Mouse (Mus musculus) embryo, embryonic 11.5 days (tissue): ENCODE measurements around the gene Ptpn22.
A peak's percentile ranks its signal among the peaks of the same experiment; 100 is the strongest.

Experiments
- DNase-seq: peaks from one replicate; pipeline ENCODE4 v3.0.0-alpha.2; 2012; ENCODE audit warnings: low read depth, low spot score

The Ptpn22 gene

GRCm38 (mm10) chr3:103857977-103858563 is 1.5 kb upstream of the Ptpn22 start:
- DNase-seq, result no peak

DNA sequence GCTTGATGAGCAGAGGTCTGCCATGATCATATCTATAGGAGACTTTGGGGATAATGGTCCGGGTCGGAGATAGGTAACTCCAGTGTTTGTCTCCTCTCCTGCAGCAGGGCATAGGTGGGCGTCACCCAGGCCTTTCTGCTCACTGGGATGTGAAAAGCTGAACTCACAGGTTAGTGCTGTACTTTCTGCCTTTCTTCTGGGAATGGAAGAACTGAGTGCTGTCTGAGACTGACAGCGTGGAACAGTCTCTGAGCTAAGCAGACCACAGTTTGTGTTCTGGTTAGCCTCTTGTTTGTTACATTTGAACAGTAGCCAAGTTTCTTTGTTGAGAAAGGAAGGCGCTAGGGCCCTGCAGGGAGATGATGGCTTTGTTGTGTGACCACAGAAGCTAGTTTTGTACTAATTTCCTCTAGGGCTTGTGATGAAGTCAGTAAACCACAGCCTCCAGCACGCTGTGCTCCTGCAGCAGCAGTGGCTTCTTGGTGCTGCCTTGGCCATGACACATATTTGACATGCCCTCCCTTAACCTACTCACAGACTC is 326 bp downstream of the Ptpn22 start:
- DNase-seq, result no peak

DNA sequence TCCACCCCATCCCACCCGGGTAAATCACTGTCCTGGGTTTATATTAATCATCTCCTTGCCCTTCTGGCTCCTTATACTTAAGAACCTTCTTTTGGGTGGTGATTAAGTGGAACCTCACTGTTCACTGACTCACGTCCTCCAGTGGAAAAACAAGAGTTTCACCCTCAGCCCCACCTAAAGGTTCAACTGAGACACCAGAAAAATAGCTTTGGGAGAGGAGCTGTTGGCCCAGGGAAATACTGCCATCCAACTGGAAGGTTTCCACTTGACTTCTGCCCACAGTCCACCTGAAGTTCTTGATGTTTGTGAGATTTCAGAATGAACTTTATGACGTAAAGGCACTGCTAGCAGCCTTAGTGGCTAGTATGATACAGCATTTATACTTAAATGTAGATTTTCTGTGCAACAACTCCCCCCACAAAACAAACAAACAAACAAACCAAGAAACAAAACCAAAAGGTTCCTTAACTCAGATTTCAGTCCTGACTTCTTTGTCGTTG is 3.2 kb downstream of the Ptpn22 start:
- DNase-seq, result no peak

DNA sequence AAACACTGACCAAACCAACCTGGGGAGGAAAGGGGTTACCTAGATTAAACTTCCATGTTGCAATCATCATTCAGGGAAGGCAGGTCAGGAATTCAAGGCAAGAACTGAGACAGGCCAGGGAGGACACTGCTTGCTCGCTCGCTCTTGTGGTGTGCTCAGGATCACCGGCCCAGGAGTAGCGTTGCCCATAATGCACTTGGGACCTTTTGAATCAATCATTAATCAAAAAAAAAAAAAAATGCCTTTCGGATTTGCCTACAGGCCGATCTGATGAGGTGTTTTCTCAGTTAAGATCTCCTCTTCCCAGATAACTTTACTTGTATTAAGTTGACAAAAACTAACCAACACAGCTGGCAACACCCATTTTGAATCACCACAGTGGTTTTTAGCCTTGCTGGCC is 4.6 kb downstream of the Ptpn22 start:
- DNase-seq, result no peak

DNA sequence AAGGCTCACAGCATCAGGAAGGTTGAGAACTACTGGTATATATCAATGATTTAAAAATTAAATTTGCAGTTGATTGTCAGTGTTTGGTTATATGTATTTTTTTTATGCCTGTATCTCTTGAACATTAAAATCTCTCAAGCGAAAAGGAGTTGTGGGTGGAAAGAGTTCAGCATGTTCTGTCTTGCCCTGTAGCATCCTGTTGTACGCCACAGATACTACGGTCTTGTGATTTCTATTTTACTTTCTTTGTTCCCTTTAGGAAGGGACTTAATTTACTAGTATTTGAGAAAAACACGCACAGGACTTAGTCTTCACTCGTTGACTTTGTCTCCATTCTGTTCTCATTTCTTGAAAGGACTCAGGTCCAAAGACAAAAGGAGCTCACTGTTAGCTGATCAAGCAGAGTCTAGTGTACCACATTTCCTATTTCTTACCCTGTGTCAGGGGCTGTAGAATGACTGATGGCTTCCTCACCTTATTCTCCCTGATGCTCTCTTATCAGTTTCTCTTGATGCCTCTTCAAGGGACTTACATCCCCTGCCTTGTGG is 7.9 kb downstream of the Ptpn22 start:
- no peak for DNase-seq

GRCm38 (mm10) chr3:103868008-103868407 is 8.4 kb downstream of the Ptpn22 start:
- DNase-seq, result no peak

DNA sequence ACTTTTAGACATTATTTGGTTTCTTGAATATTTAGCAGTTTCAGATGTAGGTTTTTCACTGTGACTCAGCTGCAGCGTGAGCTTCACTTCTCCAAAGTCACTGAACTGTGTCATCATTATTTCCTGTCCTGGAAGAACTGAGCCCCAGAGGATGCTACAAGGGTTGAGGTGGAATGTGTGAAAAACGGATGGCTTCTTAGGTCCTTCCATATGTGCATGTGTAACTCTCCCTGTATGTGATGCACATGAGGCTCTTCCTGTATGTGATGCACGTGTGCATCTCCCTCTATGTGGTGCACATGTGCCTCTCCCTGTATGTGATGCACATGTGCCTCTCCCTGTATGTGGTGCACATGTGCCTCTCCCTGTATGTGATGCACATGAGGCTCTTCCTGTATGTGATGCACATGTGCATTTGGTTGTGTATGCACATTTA is 13.1 kb downstream of the Ptpn22 start:
- DNase-seq, result no peak

- DNase-seq, result no peak
Observed at GRCm38 (mm10) chr3:103874329-103874728, 14.7 kb downstream of the Ptpn22 start.

GRCm38 (mm10) chr3:103885946-103886345 is 26.4 kb downstream of the Ptpn22 start:
- no peak for DNase-seq

DNA sequence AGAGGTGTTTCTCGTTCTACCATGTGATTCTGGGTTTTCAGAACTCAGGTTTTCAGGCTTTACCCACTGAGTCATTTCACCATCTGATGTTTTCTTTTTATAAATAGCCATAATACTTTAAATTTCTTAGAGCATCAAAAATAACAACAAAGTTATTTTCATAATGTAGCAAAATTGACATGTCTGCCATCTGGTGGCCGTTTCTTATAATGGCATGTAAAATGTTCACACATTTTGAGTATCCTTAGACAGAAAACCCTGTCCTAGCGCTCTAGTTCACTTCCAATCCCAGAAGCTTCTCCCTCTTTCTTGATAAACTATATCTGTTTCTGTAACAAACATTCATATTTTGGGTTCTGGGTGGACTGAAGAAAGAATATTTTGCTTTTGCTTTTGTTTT is 28.0 kb downstream of the Ptpn22 start:
- DNase-seq, result peak; percentile 35

DNA sequence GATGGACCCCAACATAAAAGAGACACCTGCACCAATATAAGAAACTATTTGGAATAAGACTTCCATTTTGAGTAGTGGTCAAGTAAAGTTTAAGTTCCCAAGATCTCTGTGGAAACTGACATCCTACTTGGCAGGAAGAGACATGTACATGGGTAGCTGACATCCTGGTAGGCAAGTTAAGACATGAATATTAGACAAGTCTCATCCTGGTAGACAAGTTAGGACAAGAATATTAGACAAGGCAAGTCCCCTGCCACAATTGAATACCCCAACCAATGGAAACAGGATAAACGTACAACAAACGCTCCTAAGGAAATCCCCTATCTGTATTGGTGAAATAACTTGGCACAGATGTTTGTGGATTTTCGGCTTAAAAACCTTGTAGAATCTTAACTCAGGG is 33.8 kb downstream of the Ptpn22 start:
- DNase-seq, result no peak

DNA sequence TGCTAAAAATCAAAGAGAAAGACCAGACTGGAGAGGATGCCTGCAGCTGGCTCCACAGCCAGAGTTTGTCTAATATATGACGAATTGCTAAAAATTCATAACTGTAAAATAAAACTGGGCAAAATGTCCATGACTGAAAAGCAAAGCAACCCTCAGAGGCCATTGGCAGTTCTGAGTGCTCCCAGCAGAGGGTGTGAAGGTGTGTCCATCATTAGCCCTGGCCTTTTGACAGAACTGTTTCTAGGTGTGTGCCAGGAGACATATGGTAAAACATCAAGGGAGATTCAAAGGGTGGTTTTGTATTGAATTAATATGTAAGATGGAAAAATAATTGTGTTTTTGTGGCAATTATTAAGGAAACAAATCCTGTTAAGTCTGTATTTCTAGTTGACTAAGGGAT is 45.1 kb downstream of the Ptpn22 start:
- no peak for DNase-seq

- no peak for DNase-seq
Observed at GRCm38 (mm10) chr3:103907335-103908030, 47.9 kb downstream of the Ptpn22 start.

- no peak for DNase-seq
Observed at GRCm38 (mm10) chr3:103908781-103909180, 49.2 kb downstream of the Ptpn22 start.

DNA sequence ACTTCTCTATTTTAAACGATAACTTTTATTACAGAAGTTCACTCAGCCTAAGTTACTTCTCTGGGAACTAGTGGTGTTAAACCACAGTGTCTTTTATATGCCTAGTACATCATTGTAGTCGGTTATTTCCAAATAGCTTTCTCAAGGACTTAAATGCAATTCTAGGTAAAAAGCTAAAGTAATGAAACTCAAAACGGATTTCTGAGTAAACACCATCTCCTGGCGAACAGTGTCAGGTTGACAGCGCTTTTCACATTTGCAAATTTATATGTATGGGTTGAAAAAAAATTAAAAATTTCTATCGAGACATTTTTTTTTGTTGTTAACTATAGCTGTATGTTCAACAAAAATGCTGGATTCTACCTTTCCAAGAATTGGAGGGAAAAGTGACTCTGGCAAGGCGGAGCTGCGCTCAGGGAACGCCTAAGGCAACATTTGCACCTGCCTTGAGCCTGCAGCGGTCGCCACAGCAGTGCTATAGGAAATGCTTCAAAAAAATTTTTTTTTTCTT is 53.9 kb downstream of the Ptpn22 start:
- DNase-seq, result peak; percentile 14

GRCm38 (mm10) chr3:103914010-103914669 is 54.5 kb downstream of the Ptpn22 start, which contains the start of gene Rsbn1:
TSS of gene Rsbn1 (plus strand) at chr3:103914120.
- peak; percentile 97 for DNase-seq

- peak; percentile 46 for DNase-seq
Observed at GRCm38 (mm10) chr3:103914732-103915508, 55.3 kb downstream of the Ptpn22 start.

DNA sequence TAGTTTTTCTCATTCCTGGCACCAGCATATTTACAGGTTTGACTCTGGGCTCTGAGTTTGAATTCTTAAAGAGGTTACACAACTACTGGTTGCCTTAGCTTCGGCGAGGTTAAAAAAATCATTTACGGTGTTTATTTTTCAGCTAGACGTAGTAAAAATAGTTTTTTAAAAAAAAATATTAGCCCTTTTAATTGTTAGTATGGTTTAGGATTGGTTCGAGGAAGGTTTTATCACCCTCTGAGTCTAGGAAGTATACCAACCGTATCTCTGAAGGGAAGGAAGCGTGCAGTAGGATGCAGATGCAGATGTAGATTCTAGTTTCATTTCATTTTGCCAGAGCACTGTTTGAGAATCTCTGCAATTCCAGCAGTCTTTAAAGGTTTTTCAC is 55.9 kb downstream of the Ptpn22 start:
- no peak for DNase-seq

GRCm38 (mm10) chr3:103916205-103916838 is 56.7 kb downstream of the Ptpn22 start:
- no peak for DNase-seq

GRCm38 (mm10) chr3:103916839-103917237 is 57.2 kb downstream of the Ptpn22 start:
- no peak for DNase-seq

DNA sequence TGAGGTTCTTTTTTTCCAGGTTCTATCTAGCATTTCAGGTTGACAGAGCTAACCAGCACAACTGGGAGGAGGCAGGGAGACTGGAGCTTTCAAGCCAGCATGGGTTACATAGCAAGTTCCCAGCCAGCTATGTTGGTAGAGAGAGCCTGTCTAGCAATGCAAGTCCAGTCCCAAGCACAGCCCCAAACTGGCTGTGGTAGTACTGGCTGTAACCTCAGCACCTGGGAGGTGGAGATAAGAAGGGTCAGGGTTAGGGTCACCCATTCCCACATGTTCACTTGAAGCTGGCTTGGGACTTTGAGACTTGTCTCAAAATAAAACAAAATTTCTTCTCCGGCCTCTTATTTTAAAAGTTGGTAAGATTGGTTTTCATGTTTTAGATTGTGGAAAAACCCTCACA is 60.5 kb downstream of the Ptpn22 start:
- DNase-seq, result no peak
